Mouse (Mus musculus): ENCODE results near the gene Gpr26.

GRCm38 (mm10) chr7:132031940-132032531, 65.8 kb downstream of the Gpr26 start:
- TF ChIP-seq CTCF (IDR thresholded peaks at IDR 0.05): no peak
- no peak for TF ChIP-seq POLR2A (IDR thresholded peaks at IDR 0.05; ENCODE audit: insufficient read depth, low read depth, low read length)
- no peak for TF ChIP-seq EP300 (IDR thresholded peaks at IDR 0.05; ENCODE audit: insufficient read depth, low read depth, low read length)

Measured in heart, adult 2 months (tissue).